Mouse (Mus musculus) heart, postnatal 0 days (tissue): Measurements from ENCODE around the gene Atp5b.

Source experiments
- CTCF ChIP-seq: IDR thresholded peaks from 2 replicates; pipeline ENCODE4 v1.5.1; 2016; ENCODE audit warnings: antibody characterized with exemption, control low read depth, low read depth
- EP300 ChIP-seq: IDR thresholded peaks from 2 replicates; pipeline ENCODE4 v1.6.1; 2016; ENCODE audit warnings: antibody characterized with exemption, low read depth

- TF ChIP-seq EP300 = no peak
- TF ChIP-seq CTCF = no peak
These were observed 12.0 kb downstream of the Atp5b start for GRCm38 (mm10) chr10:128095003-128095636.
